Mouse (Mus musculus) heart, embryonic 11.5 days (tissue): Measurements from ENCODE around the gene Rasa1. TPM values are rescaled to one million over a fixed set of nuclear protein-coding genes. Genes with fewer than 3 reads are reported as not detected.

Experiments
- ATAC-seq: fragments of 200-750 bp; cut with Nextera tagmentation; replicated peaks from 2 replicates; pipeline ENCODE4 v1.8.0; 2017; ENCODE audit warnings: moderate library complexity; ENCODE audit not compliant: insufficient number of reproducible peaks, low FRiP score, low TSS enrichment
- H3K27ac ChIP-seq: fragments of 300-500 bp; sonication (generic); 2 replicates; pipeline ENCODE4 v1.5.1; 2014; ENCODE audit warnings: mild to moderate bottlenecking, low read depth, low read length
- H3K27me3 ChIP-seq: fragments of 300-500 bp; sonication (generic); 2 replicates; pipeline ENCODE4 v1.6.1; 2014; ENCODE audit warnings: mild to moderate bottlenecking, low read length, mixed read lengths; ENCODE audit not compliant: control insufficient read depth, insufficient read depth
- H3K36me3 ChIP-seq: fragments of 300-500 bp; sonication (generic); 2 replicates; pipeline ENCODE4 v1.6.1; 2014; ENCODE audit warnings: mild to moderate bottlenecking, low read length, moderate library complexity, mixed read lengths; ENCODE audit not compliant: control insufficient read depth, insufficient read depth
- H3K4me1 ChIP-seq: fragments of 300-500 bp; sonication (generic); 2 replicates; pipeline ENCODE4 v1.6.1; 2014; ENCODE audit warnings: low read length; ENCODE audit not compliant: control insufficient read depth, insufficient read depth
- H3K4me2 ChIP-seq: fragments of 300-500 bp; sonication (generic); 2 replicates; pipeline ENCODE4 v1.6.1; 2014; ENCODE audit warnings: mild to moderate bottlenecking, moderate library complexity
- H3K4me3 ChIP-seq: fragments of 300-500 bp; sonication (generic); 2 replicates; pipeline ENCODE4 v1.5.1; 2014; ENCODE audit warnings: low read depth, low read length
- H3K9ac ChIP-seq: fragments of 300-500 bp; sonication (generic); 2 replicates; pipeline ENCODE4 v1.6.1; 2014; ENCODE audit warnings: mild to moderate bottlenecking, low read depth, low read length, moderate library complexity
- H3K9me3 ChIP-seq: fragments of 300-500 bp; sonication (generic); replicated peaks from 2 replicates; pipeline ENCODE4 v1.6.1; 2016; ENCODE audit warnings: low read length; ENCODE audit not compliant: control insufficient read depth
- WGBS: fragments of 180-500 bp; shearing (Covaris S2); extraction: QIAGEN DNeasy Blood & Tissue Kit; methylation state at CpG from one replicate; pipeline ENCODE4 v1.1.7; 2014; ENCODE audit not compliant: insufficient replicate concordance; 5-methylcytosine and 5-hydroxymethylcytosine counted together
- polyA plus RNA-seq: library from polyadenylated mRNA; unstranded; fragments of >200 nt; fragmentation: Nextera tagmentation; extraction: Ambion mirVana; gene quantifications from 2 replicates; pipeline ENCODE4 v1.2.1, GENCODE M21; 2014

Rasa1 gene
- 38.3 and 42.4 TPM in 2 replicates for polyA plus RNA-seq

- Histone ChIP-seq H3K9me3 (no peaks in the 10 kb centered on the region), H3K4me2 (peak within 1 kb of the TSS; percentile 68), H3K4me3 (peak within 1 kb of the TSS; percentile 98), H3K4me1 (no peaks in the 10 kb centered on the region; the same call in 1 of the 2 replicates), H3K36me3 (no peaks in the 10 kb centered on the region), H3K27me3 (no peaks in the 10 kb centered on the region), H3K27ac (peak within 1 kb of the TSS; percentile 99), H3K9ac (peak within 1 kb of the TSS; percentile 97)
- peak; percentile 100 for ATAC-seq
- under 1% methylated on average over 79 of the region's 97 CpGs for WGBS
Observed at GRCm38 (mm10) chr13:85288843-85289713, at the start of gene Rasa1. Gene Rasa1 (minus strand): TSS chr13:85289130.

DNA sequence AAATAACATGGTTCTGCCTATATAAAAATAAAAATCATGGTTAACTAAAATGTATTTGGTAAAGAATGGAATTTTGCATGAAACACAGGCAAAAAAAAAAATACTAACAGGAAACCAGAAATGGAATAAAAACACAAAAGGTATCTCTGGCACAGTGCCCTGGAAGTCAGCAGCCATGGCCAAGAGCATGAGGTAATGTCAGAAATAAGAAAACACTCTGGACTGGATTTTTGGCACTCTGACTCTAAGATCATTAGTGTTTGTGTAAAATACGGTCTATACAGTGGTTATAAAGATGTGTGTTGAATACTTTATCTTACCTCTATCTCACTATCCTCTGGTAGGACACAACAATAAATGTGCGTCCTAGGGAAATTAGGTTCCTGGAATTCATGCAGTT is 22.6 kb upstream of the Rasa1 start:
- Histone ChIP-seq H3K36me3 (no peaks in the 10 kb centered on the region), H3K9me3 (no peaks in the 10 kb centered on the region), H3K4me1 (no peaks in the 10 kb centered on the region), H3K27ac (no peak overlapping the region), H3K27me3 (no peaks in the 10 kb centered on the region), H3K4me2 (no peak overlapping the region), H3K9ac (no peak overlapping the region), H3K4me3 (no peak overlapping the region)
- WGBS: 62% methylated on average over 2 of the region's 2 CpGs
- no peak for ATAC-seq

DNA sequence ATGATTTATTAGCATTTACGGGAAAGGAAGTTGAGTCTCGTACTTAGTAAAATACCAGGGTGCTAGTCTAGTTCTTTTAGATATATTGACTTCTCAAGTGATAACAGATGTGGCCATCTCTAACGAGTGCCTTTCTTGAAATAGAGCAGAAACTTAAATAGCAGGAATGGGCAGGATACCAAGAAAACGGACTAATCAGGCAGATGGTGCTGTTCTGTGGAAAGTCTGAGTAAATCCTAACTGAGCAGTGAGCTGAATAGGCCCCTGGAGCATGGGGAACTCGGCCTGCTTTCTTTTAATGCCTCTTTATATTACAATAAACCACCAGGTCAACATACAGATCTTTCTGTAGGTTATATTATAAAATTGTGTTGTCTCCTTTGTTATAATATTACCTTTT is 22.0 kb upstream of the Rasa1 start:
- no peaks in the 10 kb centered on the region for H3K9me3 ChIP-seq
- no peaks in the 10 kb centered on the region for H3K27me3 ChIP-seq
- H3K4me2 ChIP-seq: no peak overlapping the region
- no peak overlapping the region for H3K27ac ChIP-seq
- no peak overlapping the region for H3K9ac ChIP-seq
- H3K36me3 ChIP-seq: no peaks in the 10 kb centered on the region
- no peaks in the 10 kb centered on the region for H3K4me1 ChIP-seq
- no peak overlapping the region for H3K4me3 ChIP-seq
- no peak for ATAC-seq
- WGBS: 48% methylated on average over 5 of the region's 5 CpGs

DNA sequence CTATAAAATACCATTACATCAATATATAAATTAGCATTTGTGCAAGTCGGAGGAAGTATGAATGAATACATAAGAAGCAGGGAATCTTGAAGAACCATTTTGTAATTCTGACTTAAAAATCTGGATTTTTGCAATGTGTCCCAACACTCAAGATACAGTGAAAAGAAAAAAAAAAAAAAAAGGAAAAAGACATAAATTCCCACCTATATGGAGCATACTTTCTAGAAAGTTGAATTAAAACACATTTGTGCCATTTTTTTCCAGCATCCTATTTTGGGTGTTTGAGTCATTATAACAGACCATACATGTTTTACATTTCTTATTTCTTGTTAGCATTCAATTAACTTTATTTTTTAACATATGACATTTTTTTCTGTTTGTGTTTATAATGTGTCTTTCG is 21.6 kb upstream of the Rasa1 start:
- no peaks in the 10 kb centered on the region for H3K9me3 ChIP-seq
- ATAC-seq: no peak
- no peak overlapping the region for H3K9ac ChIP-seq
- H3K4me2 ChIP-seq: no peak overlapping the region
- H3K4me1 ChIP-seq: no peaks in the 10 kb centered on the region
- no peaks in the 10 kb centered on the region for H3K36me3 ChIP-seq
- H3K27ac ChIP-seq: no peak overlapping the region
- no peak overlapping the region for H3K4me3 ChIP-seq
- WGBS: 77% methylated on average over 2 of the region's 2 CpGs
- H3K27me3 ChIP-seq: no peaks in the 10 kb centered on the region

- no peaks in the 10 kb centered on the region for H3K36me3 ChIP-seq
- no peak for ATAC-seq
- no peak overlapping the region for H3K4me3 ChIP-seq
- H3K4me2 ChIP-seq: no peak overlapping the region
- no peak overlapping the region for H3K27ac ChIP-seq
- H3K27me3 ChIP-seq: no peaks in the 10 kb centered on the region
- no peaks in the 10 kb centered on the region for H3K4me1 ChIP-seq
- no peak overlapping the region for H3K9ac ChIP-seq
- H3K9me3 ChIP-seq: no peaks in the 10 kb centered on the region
Observed at GRCm38 (mm10) chr13:85306039-85306438, 17.1 kb upstream of the Rasa1 start.

DNA sequence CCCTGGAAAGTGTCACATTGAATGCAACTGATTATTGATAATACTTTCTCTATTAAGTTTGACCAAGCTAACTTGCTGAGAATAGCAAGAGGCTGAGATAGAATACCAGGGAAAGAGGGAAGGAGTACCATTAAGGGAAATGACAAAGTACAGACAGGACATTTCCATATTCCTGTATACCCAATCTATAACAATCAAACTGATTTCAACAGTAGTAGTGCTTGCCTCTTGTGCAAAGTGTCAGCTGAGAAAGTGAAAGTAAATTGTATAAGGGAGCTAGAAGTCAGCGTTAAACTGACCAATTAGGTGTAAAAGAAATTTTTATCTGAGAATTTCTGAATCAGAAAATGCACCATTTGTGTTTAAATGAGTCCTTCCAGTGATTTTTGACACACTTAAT is 1.7 kb upstream of the Rasa1 start:
- no peak for ATAC-seq
- Histone ChIP-seq H3K9ac (no peak overlapping the region), H3K4me1 (no peaks in the 10 kb centered on the region; the same call in 1 of the 2 replicates), H3K4me3 (no peak overlapping the region), H3K36me3 (no peaks in the 10 kb centered on the region), H3K9me3 (no peaks in the 10 kb centered on the region), H3K27me3 (no peaks in the 10 kb centered on the region), H3K27ac (no peak overlapping the region), H3K4me2 (peak overlapping the region; percentile 24)
- WGBS: 55% methylated on average over 1 of the region's 1 CpGs

- peak overlapping the region; percentile 67 for H3K4me2 ChIP-seq
- H3K4me3 ChIP-seq: peak overlapping the region; percentile 98
Observed at GRCm38 (mm10) chr13:85288574-85288842, 422 bp downstream of the Rasa1 start.

DNA sequence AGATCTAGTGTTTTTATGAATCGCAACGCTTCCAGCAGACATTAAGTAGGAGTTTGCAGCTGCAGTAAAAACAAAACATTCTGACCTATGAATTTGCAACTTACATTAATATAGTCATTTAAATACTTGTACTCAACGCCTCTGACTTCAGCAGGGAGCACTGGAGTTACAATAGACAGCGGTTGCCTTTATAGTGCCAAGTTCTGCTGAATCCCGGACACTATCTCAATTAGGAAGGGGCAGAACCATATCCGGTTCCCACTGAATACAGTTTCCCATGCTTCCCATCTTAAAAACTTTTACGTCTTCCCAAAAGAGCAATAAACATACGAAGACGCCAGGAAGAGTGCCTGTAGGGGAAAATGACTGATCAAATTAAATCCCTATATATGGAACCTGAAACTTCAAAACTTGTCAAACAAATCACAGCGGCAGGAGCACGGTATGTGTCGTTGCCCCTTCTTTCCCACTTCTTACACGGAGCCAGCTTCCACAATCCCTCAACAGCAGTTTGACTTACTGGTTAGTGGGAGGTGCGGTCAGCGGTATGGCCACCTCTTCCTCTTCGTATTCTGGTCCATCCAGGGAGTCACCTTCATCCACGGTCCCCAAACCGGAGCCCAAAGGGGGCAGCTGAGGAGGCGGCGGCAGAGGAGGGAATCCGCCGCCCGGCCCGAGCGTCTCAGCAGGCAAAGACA is 905 bp downstream of the Rasa1 start:
- Histone ChIP-seq H3K36me3 (no peaks in the 10 kb centered on the region), H3K27ac (peak overlapping the region; percentile 99), H3K9ac (peak overlapping the region; percentile 97), H3K27me3 (no peaks in the 10 kb centered on the region), H3K4me3 (peak overlapping the region; percentile 98), H3K9me3 (no peaks in the 10 kb centered on the region), H3K4me2 (peak overlapping the region; percentile 67), H3K4me1 (no peaks in the 10 kb centered on the region; the same call in 1 of the 2 replicates)
- WGBS: under 1% methylated on average over 25 of the region's 25 CpGs
- ATAC-seq: no peak

More at GRCm38 (mm10) chr13:85288574-85288842, 422 bp downstream of the Rasa1 start:
- H3K9ac ChIP-seq: peak overlapping the region; percentile 97
- no peaks in the 10 kb centered on the region; the same call in 1 of the 2 replicates for H3K4me1 ChIP-seq
- WGBS: under 1% methylated on average over 30 of the region's 35 CpGs
- peak; percentile 5; the same call in 1 of the 2 replicates for ATAC-seq
- H3K9me3 ChIP-seq: no peaks in the 10 kb centered on the region
- no peaks in the 10 kb centered on the region for H3K27me3 ChIP-seq
- H3K27ac ChIP-seq: peak overlapping the region; percentile 99
- H3K36me3 ChIP-seq: no peaks in the 10 kb centered on the region
